18 mouse cellular contexts compared by ENCODE assay signal in the genomic region with DNA sequence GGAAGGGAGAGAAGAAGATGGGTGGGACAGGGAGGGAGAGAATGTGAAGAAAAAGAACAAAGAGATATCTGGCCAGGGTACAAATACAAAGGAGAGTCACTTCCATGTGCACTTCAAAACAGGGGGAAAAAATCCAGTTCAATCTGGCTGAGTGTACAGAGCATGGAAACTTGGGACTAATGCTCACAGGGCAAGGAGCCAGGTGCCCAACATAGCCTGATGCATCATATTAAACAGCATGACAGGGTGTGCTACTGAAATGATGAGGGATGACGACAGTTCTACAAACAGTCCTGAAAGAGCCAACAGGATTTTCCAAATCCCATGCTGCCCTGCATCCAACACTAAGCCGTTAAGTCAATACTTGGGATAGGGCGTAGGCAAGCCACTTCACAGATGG. TPM values are rescaled to one million over a fixed set of nuclear protein-coding genes. Genes with fewer than 3 reads are reported as not detected.
DNase-seq lines count a peak whose midpoint lies in the region; ATAC-seq and TF ChIP-seq lines count a peak whose summit lies in the region.
"Had no signal": no experiment of that assay in that cellular context is flagged by ENCODE, and none has a peak within 500 bp of the region (broad histone marks: within the 10 kb centered on the region; RNA-seq: fewer than 3 reads in every experiment).

No protein-coding gene starts in this region.

- no peak overlapping the region for H3K4me3 ChIP-seq in hindbrain, postnatal 0 days (ENCODE audit: low read length)
- no peak overlapping the region for H3K4me3 ChIP-seq in hindbrain, embryonic 11.5 days (ENCODE audit: low read depth, low read length)
- H3K4me3 ChIP-seq in heart, embryonic 15.5 days: no peak overlapping the region
- H3K4me3 ChIP-seq: forebrain, embryonic 13.5 days; liver, embryonic 12.5 days; lung, embryonic 15.5 days; neural tube, embryonic 13.5 days had no signal

- H3K36me3 ChIP-seq in hindbrain, postnatal 0 days (ENCODE audit: insufficient read depth, low read length): peaks cover 3% of the 10 kb centered on the region; the same call in 1 of the 2 replicates
- H3K36me3 ChIP-seq in hindbrain, embryonic 11.5 days (ENCODE audit: control insufficient read depth, insufficient read depth, low read length): no peaks in the 10 kb centered on the region
- H3K36me3 ChIP-seq in heart, embryonic 15.5 days: peaks cover 6% of the 10 kb centered on the region; the same call in 1 of the 2 replicates
- H3K36me3 ChIP-seq: lung, embryonic 15.5 days had no signal

- 66% methylated on average over 3 of the region's 3 CpGs for WGBS in hindbrain, postnatal 0 days
- 91% methylated on average over 3 of the region's 3 CpGs for WGBS in hindbrain, embryonic 11.5 days
- 62% methylated on average over 3 of the region's 3 CpGs for WGBS in heart, embryonic 15.5 days

- no peak for ATAC-seq in cerebellum, adult (ENCODE audit: insufficient number of reproducible peaks, low FRiP score, low TSS enrichment)
- ATAC-seq in hindbrain, postnatal 0 days: 0 out of 2 replicates have a peak, but pooled peaks have one; percentile 35
- ATAC-seq in hindbrain, embryonic 11.5 days (ENCODE audit: low FRiP score): no peak
- ATAC-seq in heart, embryonic 15.5 days (replicated peaks; ENCODE audit: insufficient number of reproducible peaks, insufficient read depth, low FRiP score, low read depth): peak; percentile 61; the same call in 1 of the 2 replicates
- no peak for ATAC-seq in frontal cortex, adult (ENCODE audit: low TSS enrichment)
- ATAC-seq: forebrain, embryonic 13.5 days; liver, embryonic 12.5 days had no signal

- no peaks in the 10 kb centered on the region for H3K4me1 ChIP-seq in hindbrain, postnatal 0 days (ENCODE audit: insufficient read depth, low read length)
- H3K4me1 ChIP-seq in hindbrain, embryonic 11.5 days (replicated peaks; ENCODE audit: control insufficient read depth, insufficient read depth, low read length): no peaks in the 10 kb centered on the region
- peaks cover 27% of the 10 kb centered on the region for H3K4me1 ChIP-seq in heart, embryonic 15.5 days (replicated peaks)

- H3K4me2 ChIP-seq in hindbrain, postnatal 0 days (ENCODE audit: low read depth, low read length): no peak overlapping the region
- no peak overlapping the region for H3K4me2 ChIP-seq in hindbrain, embryonic 11.5 days (replicated peaks; ENCODE audit: low read depth, low read length)
- H3K4me2 ChIP-seq in heart, embryonic 15.5 days: no peak overlapping the region
- H3K4me2 ChIP-seq: forebrain, embryonic 13.5 days; hindbrain, embryonic 14.5 days; liver, embryonic 12.5 days; lung, embryonic 15.5 days; neural tube, embryonic 13.5 days had no signal

- no peak overlapping the region for H3K27ac ChIP-seq in hindbrain, postnatal 0 days
- no peak overlapping the region for H3K27ac ChIP-seq in hindbrain, embryonic 11.5 days (ENCODE audit: low read depth, low read length)
- H3K27ac ChIP-seq in heart, embryonic 15.5 days: peak overlapping the region; percentile 66
- H3K27ac ChIP-seq: forebrain, embryonic 13.5 days; hindbrain, embryonic 14.5 days; liver, embryonic 12.5 days; lung, embryonic 15.5 days; neural tube, embryonic 13.5 days had no signal

- no peak overlapping the region for H3K9ac ChIP-seq in hindbrain, postnatal 0 days (replicated peaks; ENCODE audit: low read length)
- no peak overlapping the region for H3K9ac ChIP-seq in hindbrain, embryonic 11.5 days (ENCODE audit: low read depth, low read length)
- H3K9ac ChIP-seq in heart, embryonic 15.5 days: no peak overlapping the region
- H3K9ac ChIP-seq: forebrain, embryonic 13.5 days; hindbrain, embryonic 14.5 days; liver, embryonic 12.5 days; lung, embryonic 15.5 days; neural tube, embryonic 13.5 days had no signal

- peak; percentile 32 for DNase-seq in cerebellum, adult 8-10 months
- DNase-seq in hindbrain, postnatal 0 days (ENCODE audit: low spot score): peak; percentile 21
- no peak for DNase-seq in hindbrain, embryonic 11.5 days (ENCODE audit: low spot score)
- peak; percentile 60 for DNase-seq in brain, adult 2 months (ENCODE audit: low read depth, low spot score)
- no peak for DNase-seq in c-Kit-positive CD71-positive TER-119-positive erythroid progenitor cells, embryonic 14.5 days (ENCODE audit: low spot score)
- DNase-seq: B cell, adult 2 months; kidney, adult 18-20 months; kidney, postnatal 25 days; layer of hippocampus, adult 9-11 months; thymus, adult 18-20 months had no signal

- no peaks in the 10 kb centered on the region for H3K9me3 ChIP-seq in hindbrain, postnatal 0 days (ENCODE audit: low read length)
- H3K9me3 ChIP-seq in hindbrain, embryonic 11.5 days (ENCODE audit: control insufficient read depth, low read length): no peaks in the 10 kb centered on the region
- H3K9me3 ChIP-seq in heart, embryonic 15.5 days (replicated peaks): no peaks in the 10 kb centered on the region
- H3K9me3 ChIP-seq: forebrain, embryonic 13.5 days; liver, embryonic 12.5 days; lung, embryonic 15.5 days; neural tube, embryonic 13.5 days had no signal

- H3K27me3 ChIP-seq in hindbrain, postnatal 0 days (ENCODE audit: insufficient read depth, low read length): no peaks in the 10 kb centered on the region
- no peaks in the 10 kb centered on the region for H3K27me3 ChIP-seq in hindbrain, embryonic 11.5 days (ENCODE audit: control insufficient read depth, insufficient read depth, low read length)
- H3K27me3 ChIP-seq in heart, embryonic 15.5 days: no peaks in the 10 kb centered on the region
- H3K27me3 ChIP-seq: forebrain, embryonic 13.5 days; liver, embryonic 12.5 days; lung, embryonic 15.5 days; neural tube, embryonic 13.5 days had no signal

- no peak for TF ChIP-seq CTCF in hindbrain, postnatal 0 days (IDR thresholded peaks at IDR 0.05; ENCODE audit: low read depth)

RNA-seq across cellular contexts. Expression of gene Ppp1r12b, which starts 5.8 kb away (rescaled TPM):
- total RNA-seq in hindbrain, postnatal 0 days (2014; rRNA removed): 26.6 and 36.6 TPM in 2 replicates
- polyA plus RNA-seq in hindbrain, postnatal 0 days (2015; fragmentation: Nextera tagmentation; extraction: Ambion mirVana): 12.5 and 12.9 TPM in 2 replicates
- polyA plus RNA-seq in hindbrain, embryonic 11.5 days (2014; fragmentation: Nextera tagmentation; extraction: Ambion mirVana): 6.8 and 10.8 TPM in 2 replicates
- 25.4 and 26.0 TPM in 2 replicates for polyA plus RNA-seq in heart, embryonic 15.5 days (2015; fragmentation: Nextera tagmentation; extraction: Ambion mirVana)

RNA-seq across cellular contexts. Expression of gene Ube2t, which starts 12.4 kb away (rescaled TPM):
- total RNA-seq in hindbrain, postnatal 0 days (2014; rRNA removed): 4.5 and 5.3 TPM in 2 replicates
- 9.7 and 10.2 TPM in 2 replicates for polyA plus RNA-seq in hindbrain, postnatal 0 days (2015; fragmentation: Nextera tagmentation; extraction: Ambion mirVana)
- polyA plus RNA-seq in hindbrain, embryonic 11.5 days (2014; fragmentation: Nextera tagmentation; extraction: Ambion mirVana): 40.3 and 40.9 TPM in 2 replicates
- polyA plus RNA-seq in heart, embryonic 15.5 days (2015; fragmentation: Nextera tagmentation; extraction: Ambion mirVana): 42.8 and 48.2 TPM in 2 replicates

Comparison
In these comparisons a context has a peak if more than half of its experiments do, and no peak if none do; other contexts are left out.
1. DNase-seq: peak in cerebellum, adult 8-10 months (single experiment), hindbrain, postnatal 0 days (single experiment) and brain, adult 2 months (single experiment); none in hindbrain, embryonic 11.5 days (single experiment) and c-Kit-positive CD71-positive TER-119-positive erythroid progenitor cells, embryonic 14.5 days (single experiment).
2. ATAC-seq: peak in hindbrain, postnatal 0 days (single experiment) and heart, embryonic 15.5 days (single experiment); none in cerebellum, adult (single experiment), hindbrain, embryonic 11.5 days (single experiment) and frontal cortex, adult (single experiment).